Mouse (Mus musculus): Measurements from ENCODE around the gene Mmrn2. TPM values are rescaled to one million over a fixed set of nuclear protein-coding genes. Genes with fewer than 3 reads are reported as not detected.
"Not testable (repeated sequence)": the region's sequence is repeated elsewhere in the genome, so short reads cannot be mapped to it uniquely, and the experiment has no call there.

The Mmrn2 gene
- total RNA-seq, 2 experiments from 2014 or later, result 3.1 to 3.3 TPM

GRCm38 (mm10) chr14:34400021-34400420, 24.8 kb downstream of the Mmrn2 start:
- no peak for DNase-seq (ENCODE audit: low spot score in 2 of 2)

- peak; percentile 34 to 86 for DNase-seq (ENCODE audit: low spot score in 2 of 2)
These were observed 25.9 kb downstream of the Mmrn2 start for GRCm38 (mm10) chr14:34401135-34401534.

GRCm38 (mm10) chr14:34402871-34403270, 27.6 kb downstream of the Mmrn2 start:
- DNase-seq (ENCODE audit: low spot score in 2 of 2), result no peak

GRCm38 (mm10) chr14:34403424-34403823, 28.2 kb downstream of the Mmrn2 start:
- no peak for DNase-seq (ENCODE audit: low spot score in 2 of 2)

- no peak for DNase-seq (ENCODE audit: low spot score in 2 of 2)
These were observed 35.5 kb downstream of the Mmrn2 start for GRCm38 (mm10) chr14:34410716-34411115.

- no peak for DNase-seq (ENCODE audit: low spot score in 2 of 2)
These were observed 37.1 kb downstream of the Mmrn2 start for GRCm38 (mm10) chr14:34412164-34412896.

- DNase-seq (ENCODE audit: low spot score in 2 of 2), result not testable (repeated sequence)
These were observed 41.7 kb downstream of the Mmrn2 start for GRCm38 (mm10) chr14:34416946-34417345.

- no peak for DNase-seq (ENCODE audit: low spot score in 2 of 2)
These were observed 42.2 kb downstream of the Mmrn2 start for GRCm38 (mm10) chr14:34417501-34417900.

GRCm38 (mm10) chr14:34421078-34421477, 45.8 kb downstream of the Mmrn2 start:
- DNase-seq (ENCODE audit: low spot score in 2 of 2), result no peak

- DNase-seq (ENCODE audit: low spot score in 2 of 2), result no peak
These were observed 53.0 kb downstream of the Mmrn2 start for GRCm38 (mm10) chr14:34428274-34428673.

GRCm38 (mm10) chr14:34429069-34429468, 53.8 kb downstream of the Mmrn2 start:
- DNase-seq (ENCODE audit: low spot score in 2 of 2), result no peak

GRCm38 (mm10) chr14:34440526-34441066, 65.3 kb downstream of the Mmrn2 start:
- peak in 1 of 2 experiments; percentile 29 for DNase-seq (ENCODE audit: low spot score in 2 of 2)

- no peak for DNase-seq (ENCODE audit: low spot score in 2 of 2)
These were observed 67.3 kb downstream of the Mmrn2 start for GRCm38 (mm10) chr14:34442531-34442930.

GRCm38 (mm10) chr14:34444368-34444767, 69.1 kb downstream of the Mmrn2 start:
- DNase-seq (ENCODE audit: low spot score in 2 of 2), result no peak

- DNase-seq (ENCODE audit: low spot score in 2 of 2), result peak in 1 of 2 experiments; percentile 30
These were observed 69.7 kb downstream of the Mmrn2 start for GRCm38 (mm10) chr14:34444924-34445323.

- no peak for DNase-seq (ENCODE audit: low spot score in 2 of 2)
These were observed 70.1 kb downstream of the Mmrn2 start for GRCm38 (mm10) chr14:34445348-34445747.

- no peak for DNase-seq (ENCODE audit: low spot score in 2 of 2)
These were observed 71.4 kb downstream of the Mmrn2 start for GRCm38 (mm10) chr14:34446624-34447023.

GRCm38 (mm10) chr14:34447659-34448058, 72.4 kb downstream of the Mmrn2 start:
- DNase-seq (ENCODE audit: low spot score in 2 of 2), result no peak

- DNase-seq (ENCODE audit: low spot score in 2 of 2), result no peak
These were observed 73.1 kb downstream of the Mmrn2 start for GRCm38 (mm10) chr14:34448398-34448797.

GRCm38 (mm10) chr14:34449807-34450206, 74.5 kb downstream of the Mmrn2 start:
- DNase-seq (ENCODE audit: low spot score in 2 of 2), result no peak

- no peak for DNase-seq (ENCODE audit: low spot score in 2 of 2)
These were observed 75.2 kb downstream of the Mmrn2 start for GRCm38 (mm10) chr14:34450451-34450850.

- no peak for DNase-seq (ENCODE audit: low spot score in 2 of 2)
These were observed 76.6 kb downstream of the Mmrn2 start for GRCm38 (mm10) chr14:34451872-34452271.

- no peak for DNase-seq (ENCODE audit: low spot score in 2 of 2)
These were observed 78.4 kb downstream of the Mmrn2 start for GRCm38 (mm10) chr14:34453648-34454047.
